Mouse (Mus musculus) thymus, adult 2 months (tissue): ENCODE results near the gene C8g. TPM values are rescaled to one million over a fixed set of nuclear protein-coding genes. Genes with fewer than 3 reads are reported as not detected.

ENCODE experiments used
- DNase-seq: peaks from one replicate; pipeline ENCODE4 v3.0.0; 2021
- H3K27ac ChIP-seq: fragments of 200-500 bp; 2 replicates; pipeline ENCODE4 v1.5.1; 2012; ENCODE audit warnings: low read length, control low read depth; ENCODE audit not compliant: control insufficient read depth, insufficient read depth
- H3K27me3 ChIP-seq: fragments of 200-500 bp; 2 replicates; pipeline ENCODE4 v1.6.1; 2012; ENCODE audit warnings: mild to moderate bottlenecking, low read length, moderate library complexity, mixed read lengths; ENCODE audit not compliant: control insufficient read depth, insufficient read depth
- H3K36me3 ChIP-seq: fragments of 200-500 bp; 2 replicates; pipeline ENCODE4 v1.6.1; 2012; ENCODE audit warnings: mild to moderate bottlenecking, low read length, moderate library complexity; ENCODE audit not compliant: control insufficient read depth, insufficient read depth
- H3K4me1 ChIP-seq: fragments of 200-500 bp; replicated peaks from 2 replicates; pipeline ENCODE4 v1.6.1; 2012; ENCODE audit warnings: low read length; ENCODE audit not compliant: control insufficient read depth, insufficient read depth
- H3K4me3 ChIP-seq: fragments of 200-500 bp; 2 replicates; pipeline ENCODE4 v1.5.1; 2012; ENCODE audit warnings: mild to moderate bottlenecking, low read length, control low read depth, moderate library complexity; ENCODE audit not compliant: control insufficient read depth, insufficient read depth
- CTCF ChIP-seq: fragments of 200-500 bp; IDR thresholded peaks from 2 replicates; pipeline ENCODE4 v1.5.1; 2012; ENCODE audit warnings: mild to moderate bottlenecking, control low read depth, low read length, moderate library complexity, borderline replicate concordance; ENCODE audit not compliant: control insufficient read depth, poor library complexity, insufficient read depth; ENCODE audit errors: extremely low read depth
- POLR2A ChIP-seq: fragments of 200-500 bp; IDR thresholded peaks from 2 replicates; pipeline ENCODE4 v1.6.1; 2012; ENCODE audit warnings: mild to moderate bottlenecking, low read length, control low read depth, moderate library complexity; ENCODE audit not compliant: control insufficient read depth, poor library complexity, insufficient read depth; ENCODE audit errors: extremely low read depth
- WGBS: fragments of 180-500 bp; shearing (Covaris S2); methylation state at CpG from one replicate; pipeline ENCODE4 v1.1.7; 2018; 5-methylcytosine and 5-hydroxymethylcytosine counted together
- polyA plus RNA-seq: library from polyadenylated mRNA; depleted of rRNA; stranded (reverse); fragments of >200 nt; gene quantifications from 2 replicates; pipeline ENCODE4 v1.2.3, GENCODE M21; 2012

The C8g gene
- polyA plus RNA-seq, 1 experiment, result 4.7 TPM

DNA sequence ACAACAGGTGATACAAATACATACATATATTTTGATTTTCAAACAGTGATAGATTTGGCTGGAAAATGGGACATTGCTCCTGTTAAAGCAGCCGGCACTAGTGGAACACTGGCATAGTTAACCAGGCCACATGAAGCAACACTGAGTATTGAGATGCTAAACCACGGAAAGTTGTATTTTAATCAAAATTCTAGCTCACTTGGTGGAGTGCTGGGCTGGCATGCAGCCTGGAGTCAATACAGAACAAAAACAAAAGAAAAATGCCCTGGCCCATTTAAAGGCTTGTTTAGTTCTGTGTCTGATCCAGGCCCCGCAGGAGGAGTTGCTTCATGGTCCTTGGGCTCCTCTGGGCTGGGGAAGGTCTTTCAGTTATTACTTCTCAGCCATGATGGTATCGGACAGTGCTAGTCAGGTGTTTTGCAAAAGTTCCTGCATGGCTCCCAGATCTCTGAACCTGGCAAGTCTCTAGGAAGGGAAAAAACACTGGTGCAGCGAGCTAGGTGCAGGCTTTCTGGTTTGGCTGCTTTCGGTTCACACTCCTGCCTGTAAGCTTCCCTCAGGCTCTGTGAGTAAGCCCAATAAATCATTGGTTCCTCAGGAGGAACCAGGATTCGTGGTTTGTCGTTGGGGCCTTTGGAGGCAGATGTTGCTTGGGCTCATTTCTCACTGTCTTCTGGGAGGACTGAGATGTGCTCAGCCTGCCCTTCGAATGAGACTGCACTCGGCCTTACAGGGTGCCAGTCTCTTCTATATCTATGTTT is 21.8 kb downstream of the C8g start:
- 78% methylated on average over 10 of the region's 10 CpGs for WGBS
- no peak for DNase-seq
- Histone ChIP-seq H3K27ac (no peak overlapping the region), H3K4me1 (peaks cover 12% of the 10 kb centered on the region), H3K27me3 (no peaks in the 10 kb centered on the region), H3K4me3 (no peak overlapping the region), H3K36me3 (no peaks in the 10 kb centered on the region)
- TF ChIP-seq CTCF (no peak), POLR2A (no peak)

DNA sequence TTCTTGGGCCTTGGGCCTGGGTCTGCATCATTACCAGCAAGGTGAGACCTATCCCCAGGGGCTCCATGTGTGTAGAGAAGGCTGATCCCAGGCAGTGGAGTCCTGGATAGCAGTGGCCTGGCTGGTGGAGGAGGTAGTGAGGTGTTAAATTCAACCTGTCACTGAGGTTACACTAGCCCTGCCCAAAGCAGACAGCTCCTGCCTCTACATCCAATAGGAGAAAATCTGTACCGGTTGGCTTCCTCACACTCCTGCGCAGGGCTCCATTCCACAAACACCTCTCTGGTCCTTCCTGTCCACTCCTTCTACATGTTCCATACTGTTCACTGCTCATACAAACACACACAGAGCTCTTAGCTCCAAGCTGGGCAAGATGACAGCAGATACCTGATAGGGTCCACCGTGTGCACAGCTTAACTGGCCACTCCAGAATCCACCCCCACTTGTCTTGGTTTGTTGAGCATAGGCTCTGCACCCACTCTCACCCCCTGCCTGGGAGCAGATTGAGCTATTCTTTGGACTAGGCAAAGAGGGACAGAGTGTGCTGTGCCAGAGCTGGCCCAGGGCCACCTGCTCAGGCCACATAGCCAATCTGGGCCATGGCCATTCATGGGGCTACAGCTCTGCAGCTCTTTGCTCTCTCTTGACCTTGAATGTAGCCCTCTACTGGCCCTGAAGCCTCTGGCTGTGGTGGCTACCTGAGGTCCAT is 23.4 kb downstream of the C8g start:
- 0 out of 2 replicates have a peak, but pooled peaks cover under 1% of the 10 kb centered on the region for H3K4me1 ChIP-seq
- H3K27ac ChIP-seq, result no peak overlapping the region
- no peak for DNase-seq
- 91% methylated on average over 3 of the region's 3 CpGs for WGBS
- TF ChIP-seq POLR2A (no peak), CTCF (no peak)
- no peaks in the 10 kb centered on the region for H3K27me3 ChIP-seq
- no peaks in the 10 kb centered on the region for H3K36me3 ChIP-seq
- H3K4me3 ChIP-seq, result no peak overlapping the region

DNA sequence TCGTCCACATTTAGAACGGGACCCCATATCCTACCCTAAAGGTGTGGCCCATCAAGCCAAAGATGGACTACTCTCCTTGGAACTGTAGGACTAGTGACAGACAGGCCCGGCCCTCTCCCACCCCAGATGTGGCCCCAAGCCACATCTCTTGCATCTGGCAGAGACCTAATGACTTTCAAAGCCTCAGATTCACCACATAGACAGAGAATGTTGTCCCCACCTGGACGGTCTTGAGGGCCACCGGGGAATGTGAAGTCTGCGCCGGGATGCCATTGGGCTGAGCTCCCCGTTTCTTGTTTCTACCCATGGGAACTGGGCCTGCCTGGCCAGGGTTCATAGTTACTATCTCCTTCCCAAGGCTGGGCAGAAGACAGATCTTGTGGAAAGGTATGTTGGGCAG is 24.0 kb downstream of the C8g start:
- no peak for DNase-seq
- Histone ChIP-seq H3K27me3 (no peaks in the 10 kb centered on the region), H3K36me3 (no peaks in the 10 kb centered on the region), H3K4me3 (no peak overlapping the region), H3K4me1 (no peaks in the 10 kb centered on the region), H3K27ac (no peak overlapping the region)
- TF ChIP-seq POLR2A, result no peak
- no peak for TF ChIP-seq CTCF
- 91% methylated on average over 8 of the region's 8 CpGs for WGBS

DNA sequence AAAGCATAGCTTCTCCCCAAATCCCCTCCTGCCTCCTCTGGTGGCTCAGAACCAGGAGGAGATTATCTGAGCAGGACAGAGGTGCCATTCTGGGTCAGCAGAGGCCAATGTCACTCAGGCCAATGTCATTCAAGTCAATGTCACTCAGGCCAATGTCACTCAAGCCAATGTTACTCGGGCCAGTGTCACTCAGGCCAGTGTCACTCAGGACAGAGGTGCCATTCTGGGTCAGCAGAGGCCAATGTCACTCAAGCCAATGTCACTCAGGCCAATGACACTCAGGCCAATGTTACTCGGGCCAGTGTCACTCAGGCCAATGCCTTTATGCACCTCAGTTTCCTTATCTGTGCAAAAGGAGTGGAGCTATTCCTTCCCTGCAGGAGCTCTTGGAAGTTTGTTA is 29.0 kb downstream of the C8g start:
- Histone ChIP-seq H3K36me3 (no peaks in the 10 kb centered on the region), H3K27ac (no peak overlapping the region), H3K27me3 (no peaks in the 10 kb centered on the region), H3K4me3 (no peak overlapping the region), H3K4me1 (peaks cover 7% of the 10 kb centered on the region)
- WGBS, result 79% methylated on average over 2 of the region's 2 CpGs
- TF ChIP-seq CTCF (no peak), POLR2A (no peak)
- DNase-seq, result no peak

DNA sequence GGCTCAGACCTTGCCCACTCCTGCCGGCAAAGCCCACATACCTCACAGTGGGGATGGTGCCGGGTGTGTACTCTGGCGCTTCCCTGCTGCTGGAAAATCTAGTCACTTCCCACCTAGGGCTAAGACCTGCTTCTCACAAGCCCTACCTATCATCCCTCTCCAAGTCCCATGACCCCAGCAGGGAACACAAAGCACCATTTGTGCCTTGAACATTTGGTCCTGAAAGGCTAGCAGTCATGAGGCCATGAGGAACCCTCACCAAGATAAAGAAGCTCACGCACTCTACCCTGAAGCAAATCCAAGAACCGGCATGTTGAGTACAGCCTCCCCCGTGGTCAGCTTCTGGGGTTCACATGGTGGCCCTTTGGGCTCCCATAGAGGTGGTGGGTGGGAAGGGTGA is 31.6 kb downstream of the C8g start, which contains the start of gene Ptgds:
Gene Ptgds (minus strand): TSS at position 78 of the 400 bp plus-strand sequence.
- Histone ChIP-seq H3K27ac (no peak within 1 kb of the TSS), H3K27me3 (no peaks in the 10 kb centered on the region), H3K4me3 (no peak within 1 kb of the TSS), H3K36me3 (no peaks in the 10 kb centered on the region), H3K4me1 (peaks cover 31% of the 10 kb centered on the region)
- no peak for DNase-seq
- 95% methylated on average over 6 of the region's 6 CpGs for WGBS
- TF ChIP-seq CTCF (no peak), POLR2A (no peak)

DNA sequence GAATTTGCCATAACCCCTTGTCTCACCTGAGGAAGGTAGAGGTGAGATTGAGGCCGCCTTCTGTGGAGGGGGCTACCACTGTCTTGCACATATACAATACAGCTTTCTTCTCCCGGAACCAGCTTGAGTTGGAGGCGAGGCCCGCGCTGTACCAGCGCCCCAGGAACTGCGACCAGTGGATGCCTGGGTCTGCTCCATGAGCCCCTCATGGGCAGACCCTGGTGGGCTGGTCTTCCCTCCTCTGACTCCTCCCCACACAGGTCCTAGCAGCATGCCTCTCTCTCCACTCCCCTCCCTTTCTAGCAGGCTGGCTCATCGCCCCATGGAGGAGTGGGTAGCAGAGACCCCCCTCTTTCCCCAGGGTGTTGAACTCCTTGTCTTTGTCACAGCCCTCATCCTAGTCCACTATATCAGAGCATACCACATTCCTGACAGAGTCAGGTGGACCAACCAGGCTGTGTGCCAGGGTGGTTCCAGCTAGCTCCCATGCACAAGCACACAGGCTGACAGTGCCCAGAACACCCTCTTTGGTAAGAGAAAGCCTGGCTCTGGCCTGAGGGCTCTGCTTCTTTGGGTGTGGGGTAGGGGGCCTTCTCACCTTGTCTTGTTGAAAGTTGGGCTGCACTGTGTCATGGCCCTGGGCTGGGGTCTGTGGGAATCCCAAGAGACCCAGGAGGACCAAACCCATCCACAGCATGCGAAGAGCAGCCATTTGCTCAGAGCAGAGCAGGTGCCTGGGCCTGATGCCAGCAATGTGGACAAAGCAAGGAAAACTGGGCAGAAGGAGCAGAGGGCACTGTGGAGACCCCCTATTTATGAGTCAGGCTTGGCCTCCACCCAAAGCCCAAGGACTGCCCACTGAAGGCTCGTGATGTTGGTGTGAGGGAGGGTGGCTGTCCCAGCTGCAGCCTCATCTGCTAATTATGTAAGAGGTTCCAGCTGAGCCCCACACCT is 32.3 kb downstream of the C8g start:
- TF ChIP-seq POLR2A (no peak), CTCF (no peak)
- 94% methylated on average over 10 of the region's 10 CpGs for WGBS
- H3K4me1 ChIP-seq, result peaks cover 38% of the 10 kb centered on the region
- no peak overlapping the region for H3K27ac ChIP-seq
- H3K36me3 ChIP-seq, result no peaks in the 10 kb centered on the region
- DNase-seq, result no peak
- no peak overlapping the region for H3K4me3 ChIP-seq
- H3K27me3 ChIP-seq, result no peaks in the 10 kb centered on the region
